Mouse (Mus musculus) myocyte (in vitro differentiated cells): ENCODE data around the gene Rtn4rl1. TPM values are rescaled to one million over a fixed set of nuclear protein-coding genes. Genes with fewer than 3 reads are reported as not detected.
A peak's percentile ranks its signal among the peaks of the same experiment; 100 is the strongest.

Experiments
- H3K27me3 ChIP-seq: one replicate; pipeline ENCODE4 v1.6.1; 2011; ENCODE audit not compliant: control insufficient read depth, insufficient read depth, insufficient read length
- H3K36me3 ChIP-seq: one replicate; pipeline ENCODE4 v1.6.1; 2011; ENCODE audit not compliant: control insufficient read depth, insufficient read depth
- H3K4me2 ChIP-seq: one replicate; pipeline ENCODE4 v1.6.1; 2011; ENCODE audit warnings: low read depth, control low read depth
- H3K4me3 ChIP-seq: one replicate; pipeline ENCODE4 v1.5.1; 2011; ENCODE audit warnings: mild to moderate bottlenecking, control low read depth, moderate library complexity
- H3K79me2 ChIP-seq: one replicate; pipeline ENCODE4 v1.6.1; 2011; ENCODE audit not compliant: control insufficient read depth, insufficient read depth
- H3ac ChIP-seq: one replicate; pipeline ENCODE4 v1.6.1; 2011; ENCODE audit not compliant: control insufficient read depth, insufficient read length
- CEBPB ChIP-seq: IDR thresholded peaks from 2 replicates; pipeline ENCODE4 v1.6.1; 2011; ENCODE audit warnings: mild to moderate bottlenecking, moderate library complexity; ENCODE audit not compliant: poor library complexity, insufficient read depth, severe bottlenecking
- E2F4 ChIP-seq: IDR thresholded peaks from one replicate; pipeline ENCODE4 v1.6.1; 2011; ENCODE audit warnings: mild to moderate bottlenecking, control low read depth, moderate library complexity; ENCODE audit not compliant: insufficient read depth
- MAX ChIP-seq: IDR thresholded peaks from one replicate; pipeline ENCODE4 v1.6.1; 2011; ENCODE audit warnings: low read depth, mild to moderate bottlenecking, control low read depth
- MYOD1 ChIP-seq, 3 experiments: IDR thresholded peaks; one replicate each; pipeline ENCODE4 v1.6.1; 2011; ENCODE audit warnings: control low read depth in 2 of 3, low read depth in 2 of 3, mild to moderate bottlenecking in 2 of 3, moderate library complexity in 1 of 3; ENCODE audit not compliant: insufficient read length in 2 of 3, control insufficient read depth in 1 of 3
- MYOG ChIP-seq, 3 experiments: IDR thresholded peaks; one replicate each; pipeline ENCODE4 v1.6.1; 2011; ENCODE audit warnings: control low read depth in 2 of 3, low read depth in 2 of 3, mild to moderate bottlenecking in 2 of 3; ENCODE audit not compliant: insufficient read length in 2 of 3, control insufficient read depth in 1 of 3, insufficient read depth in 1 of 3
- POLR2A ChIP-seq: IDR thresholded peaks from one replicate; pipeline ENCODE4 v1.6.1; 2011; ENCODE audit warnings: low read depth, mild to moderate bottlenecking, control low read depth, moderate library complexity; ENCODE audit not compliant: insufficient read length
- POLR2AphosphoS2 ChIP-seq: IDR thresholded peaks from one replicate; pipeline ENCODE4 v1.6.1; 2011; ENCODE audit warnings: low read depth, control low read depth; ENCODE audit not compliant: insufficient read length
- REST ChIP-seq: IDR thresholded peaks from one replicate; pipeline ENCODE4 v1.6.1; 2011; ENCODE audit warnings: mild to moderate bottlenecking, control low read depth, moderate library complexity; ENCODE audit not compliant: insufficient read depth, insufficient read length
- SRF ChIP-seq: IDR thresholded peaks from one replicate; pipeline ENCODE4 v1.6.1; 2011; ENCODE audit warnings: low read depth; ENCODE audit not compliant: control insufficient read depth, insufficient read length
- TCF12 ChIP-seq: IDR thresholded peaks from one replicate; pipeline ENCODE4 v1.6.1; 2011; ENCODE audit warnings: mild to moderate bottlenecking, control low read depth; ENCODE audit not compliant: poor library complexity, insufficient read depth, severe bottlenecking
- TCF3 ChIP-seq: IDR thresholded peaks from one replicate; pipeline ENCODE4 v1.6.1; 2011; ENCODE audit warnings: low read depth, control low read depth; ENCODE audit not compliant: insufficient read length
- USF1 ChIP-seq: IDR thresholded peaks from one replicate; pipeline ENCODE4 v1.6.1; 2011; ENCODE audit warnings: low read depth, mild to moderate bottlenecking, control low read depth, moderate library complexity
- polyA plus RNA-seq: library from polyadenylated mRNA; unstranded; fragments of >200 nt; fragmentation: generic; extraction: Trizol; gene quantifications from one replicate; pipeline ENCODE4 v1.2.1, GENCODE M21; 2012; ENCODE audit warnings: missing spikeins

Rtn4rl1 gene
- polyA plus RNA-seq, 1 experiment, result 0.16 TPM

DNA sequence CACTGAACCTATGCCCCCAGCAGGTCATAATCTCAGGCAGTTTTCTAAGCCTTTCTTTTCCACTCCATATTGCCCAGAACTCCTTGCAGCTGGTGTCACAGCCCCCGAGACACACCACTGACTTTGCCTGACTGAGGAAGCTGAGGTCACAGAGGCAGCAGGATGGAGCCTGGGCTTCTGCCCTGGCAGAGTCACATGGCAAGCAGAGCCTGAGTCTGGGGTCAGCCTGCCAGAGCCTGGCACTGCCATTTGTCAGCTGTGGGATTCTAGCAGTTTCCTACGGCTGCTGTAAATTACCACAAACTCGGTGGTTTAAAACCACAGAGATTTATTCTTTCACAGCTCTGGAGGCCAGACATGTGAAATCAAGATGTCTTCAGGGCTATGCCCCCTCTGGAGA, 34.0 kb downstream of the Rtn4rl1 start:
- H3K79me2 ChIP-seq, result no peaks in the 10 kb centered on the region
- no peak overlapping the region for H3ac ChIP-seq
- no peak for TF ChIP-seq TCF12
- TF ChIP-seq SRF, result no peak
- no peak for TF ChIP-seq POLR2A
- no peak for TF ChIP-seq CEBPB
- no peak for TF ChIP-seq E2F4
- TF ChIP-seq MYOG (IDR thresholded peaks at IDR 0.05; ENCODE audit: control insufficient read depth in 1 of 3, insufficient read depth in 1 of 3, insufficient read length in 2 of 3, low read depth in 2 of 3), result peak in 2 of 3 experiments; percentile 49 to 70
- TF ChIP-seq USF1, result no peak
- TF ChIP-seq POLR2AphosphoS2, result no peak
- TF ChIP-seq MYOD1 (IDR thresholded peaks at IDR 0.05; ENCODE audit: control insufficient read depth in 1 of 3, insufficient read length in 2 of 3, low read depth in 2 of 3), result no peak
- no peak overlapping the region for H3K4me3 ChIP-seq
- H3K27me3 ChIP-seq, result no peaks in the 10 kb centered on the region
- H3K36me3 ChIP-seq, result no peaks in the 10 kb centered on the region
- no peak overlapping the region for H3K4me2 ChIP-seq

GRCm38 (mm10) chr11:75229289-75229688, 35.7 kb downstream of the Rtn4rl1 start:
- no peak overlapping the region for H3K4me2 ChIP-seq
- no peaks in the 10 kb centered on the region for H3K36me3 ChIP-seq
- H3K4me3 ChIP-seq, result no peak overlapping the region
- no peak overlapping the region for H3ac ChIP-seq
- H3K79me2 ChIP-seq, result no peaks in the 10 kb centered on the region
- peaks cover 12% of the 10 kb centered on the region for H3K27me3 ChIP-seq
- no peak for TF ChIP-seq MYOD1 (IDR thresholded peaks at IDR 0.05; ENCODE audit: control insufficient read depth in 1 of 3, insufficient read length in 2 of 3, low read depth in 2 of 3)
- TF ChIP-seq POLR2A, result no peak
- TF ChIP-seq TCF12, result no peak
- TF ChIP-seq USF1, result no peak
- no peak for TF ChIP-seq SRF

DNA sequence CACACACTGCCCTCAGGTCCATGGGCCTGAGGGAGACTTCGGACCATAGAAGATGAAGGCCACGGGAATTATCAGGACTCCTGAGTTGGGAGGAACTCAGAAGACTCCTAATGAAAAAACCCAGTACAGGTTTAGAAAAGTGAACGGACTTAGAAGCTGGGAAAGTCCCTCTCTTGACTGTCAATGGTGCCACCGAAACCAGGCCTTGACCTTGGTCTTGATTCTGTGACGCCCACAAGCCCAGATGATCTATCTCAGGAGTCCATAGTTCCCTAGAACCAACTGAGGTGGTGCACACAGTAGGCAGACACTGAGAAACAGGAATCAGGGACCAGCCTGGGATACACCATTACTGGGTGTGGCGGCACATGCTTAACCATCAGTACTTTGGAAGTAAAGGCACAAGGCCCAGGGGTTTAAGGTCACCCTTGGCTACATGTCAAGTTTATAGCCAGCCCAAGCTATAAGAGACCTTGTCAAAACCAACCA, 36.7 kb downstream of the Rtn4rl1 start:
- TF ChIP-seq TCF12 (no peak), CEBPB (no peak)
- no peaks in the 10 kb centered on the region for H3K79me2 ChIP-seq
- no peak overlapping the region for H3ac ChIP-seq
- H3K36me3 ChIP-seq, result no peaks in the 10 kb centered on the region
- H3K27me3 ChIP-seq, result peaks cover 22% of the 10 kb centered on the region
- H3K4me3 ChIP-seq, result no peak overlapping the region
- H3K4me2 ChIP-seq, result no peak overlapping the region

GRCm38 (mm10) chr11:75231756-75232155, 38.2 kb downstream of the Rtn4rl1 start:
- Histone ChIP-seq H3K4me3 (no peak overlapping the region), H3K36me3 (no peaks in the 10 kb centered on the region), H3K79me2 (no peaks in the 10 kb centered on the region), H3K4me2 (no peak overlapping the region), H3K27me3 (peaks cover 31% of the 10 kb centered on the region), H3ac (no peak overlapping the region)
- TF ChIP-seq CEBPB (no peak), MAX (no peak), MYOG (IDR thresholded peaks at IDR 0.05; ENCODE audit: control insufficient read depth in 1 of 3, insufficient read depth in 1 of 3, insufficient read length in 2 of 3, low read depth in 2 of 3) (no peak), REST (no peak), USF1 (no peak), TCF12 (no peak), SRF (no peak), TCF3 (no peak), POLR2A (no peak), E2F4 (no peak), MYOD1 (IDR thresholded peaks at IDR 0.05; ENCODE audit: control insufficient read depth in 1 of 3, insufficient read length in 2 of 3, low read depth in 2 of 3) (no peak), POLR2AphosphoS2 (no peak)

DNA sequence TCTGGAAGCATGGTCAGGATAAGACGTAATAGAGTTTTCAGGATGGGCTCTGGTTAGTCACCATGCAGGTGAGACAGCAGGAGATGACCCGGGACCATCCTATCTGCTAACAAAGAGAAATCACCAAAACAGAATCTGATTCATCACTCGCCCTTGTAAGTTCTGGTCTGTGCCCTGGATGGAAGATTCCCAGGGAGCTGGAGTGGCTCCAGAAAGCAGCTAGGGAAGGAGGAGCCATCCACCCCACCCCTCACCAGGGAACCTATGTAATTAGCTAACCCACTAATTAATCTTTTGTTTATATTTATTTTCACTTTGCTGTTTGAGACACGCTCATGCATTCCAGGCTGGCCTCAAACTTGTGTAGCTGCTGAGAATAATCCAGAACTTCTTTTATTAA, 38.9 kb downstream of the Rtn4rl1 start:
- H3K27me3 ChIP-seq, result peaks cover 38% of the 10 kb centered on the region
- TF ChIP-seq E2F4 (no peak), TCF3 (no peak), CEBPB (no peak), POLR2A (no peak), MAX (no peak), POLR2AphosphoS2 (no peak), REST (no peak), USF1 (no peak), TCF12 (no peak), SRF (no peak), MYOD1 (IDR thresholded peaks at IDR 0.05; ENCODE audit: control insufficient read depth in 1 of 3, insufficient read length in 2 of 3, low read depth in 2 of 3) (no peak), MYOG (IDR thresholded peaks at IDR 0.05; ENCODE audit: control insufficient read depth in 1 of 3, insufficient read depth in 1 of 3, insufficient read length in 2 of 3, low read depth in 2 of 3) (no peak)
- no peak overlapping the region for H3ac ChIP-seq
- H3K36me3 ChIP-seq, result no peaks in the 10 kb centered on the region
- no peak overlapping the region for H3K4me3 ChIP-seq
- H3K4me2 ChIP-seq, result no peak overlapping the region
- no peaks in the 10 kb centered on the region for H3K79me2 ChIP-seq
